Mouse (Mus musculus): ENCODE measurements around the gene Gm19668. TPM values are rescaled to one million over a fixed set of nuclear protein-coding genes. Genes with fewer than 3 reads are reported as not detected.
"Not testable (repeated sequence)": the region's sequence is repeated elsewhere in the genome, so short reads cannot be mapped to it uniquely, and the experiment has no call there.

The Gm19668 gene
- polyA plus RNA-seq, 1 experiment from 2014 or later: not detected

- ATAC-seq (ENCODE audit: low read depth); H3K4me1 ChIP-seq (replicated peaks; ENCODE audit: control insufficient read depth, insufficient read depth, low read length); H3K4me2 ChIP-seq (ENCODE audit: low read depth, low read length); H3K36me3 ChIP-seq (ENCODE audit: control insufficient read depth, insufficient read depth, low read length); H3K27ac ChIP-seq (ENCODE audit: low read length); H3K4me3 ChIP-seq (ENCODE audit: low read length); H3K27me3 ChIP-seq (ENCODE audit: control insufficient read depth, insufficient read depth, low read depth, low read length); H3K9me3 ChIP-seq (ENCODE audit: control insufficient read depth, low read length); H3K9ac ChIP-seq (ENCODE audit: low read length): not testable (repeated sequence)
- WGBS: 62% methylated on average over 1 of the region's 1 CpGs
Observed at GRCm38 (mm10) chr10:77750686-77751085, 48.2 kb downstream of the Gm19668 start.

Other genes with a start within 250 kb of the Gm19668 start
- gene Pttg1ip, start 217.4 kb downstream of the Gm19668 start, polyA plus RNA-seq (2015; fragmentation: Nextera tagmentation; extraction: Ambion mirVana): 127 and 138 TPM in 2 replicates
- gene Sumo3, start 193.0 kb downstream of the Gm19668 start, polyA plus RNA-seq (2015; fragmentation: Nextera tagmentation; extraction: Ambion mirVana): 344 and 348 TPM in 2 replicates
- 2.0 and 2.4 TPM in 2 replicates for gene Gm49325, start 192.9 kb downstream of the Gm19668 start, polyA plus RNA-seq (2015; fragmentation: Nextera tagmentation; extraction: Ambion mirVana)
- 66.6 and 69.5 TPM in 2 replicates for gene Ube2g2, start 176.9 kb downstream of the Gm19668 start, polyA plus RNA-seq (2015; fragmentation: Nextera tagmentation; extraction: Ambion mirVana)
- 0.25 and 0.38 TPM in 2 replicates for gene Tspear, start 112.6 kb downstream of the Gm19668 start, polyA plus RNA-seq (2015; fragmentation: Nextera tagmentation; extraction: Ambion mirVana)
- gene Gm19402, start 108.4 kb downstream of the Gm19668 start, polyA plus RNA-seq (2015; fragmentation: Nextera tagmentation; extraction: Ambion mirVana): not detected in 2 replicates
- gene Gm9508, start 101.9 kb downstream of the Gm19668 start, polyA plus RNA-seq (2015; fragmentation: Nextera tagmentation; extraction: Ambion mirVana): not detected in 2 replicates
- gene Gm10272, start 92.5 kb downstream of the Gm19668 start, polyA plus RNA-seq (2015; fragmentation: Nextera tagmentation; extraction: Ambion mirVana): not detected in 2 replicates
- gene Gm10024, start 87.7 kb downstream of the Gm19668 start, polyA plus RNA-seq (2015; fragmentation: Nextera tagmentation; extraction: Ambion mirVana): not detected in 2 replicates
- gene Gm10142, start 83.3 kb downstream of the Gm19668 start, polyA plus RNA-seq (2015; fragmentation: Nextera tagmentation; extraction: Ambion mirVana): not detected in 2 replicates
- gene Krtap12-1, start 78.5 kb downstream of the Gm19668 start, polyA plus RNA-seq (2015; fragmentation: Nextera tagmentation; extraction: Ambion mirVana): not detected in 2 replicates
- not detected in 2 replicates for gene Gm10100, start 72.6 kb downstream of the Gm19668 start, polyA plus RNA-seq (2015; fragmentation: Nextera tagmentation; extraction: Ambion mirVana)
- gene Gm18596, start 56.5 kb downstream of the Gm19668 start, polyA plus RNA-seq (2015; fragmentation: Nextera tagmentation; extraction: Ambion mirVana): not detected in 2 replicates
- not detected in 2 replicates for gene Gm9736, start 47.8 kb downstream of the Gm19668 start, polyA plus RNA-seq (2015; fragmentation: Nextera tagmentation; extraction: Ambion mirVana)
- not detected in 2 replicates for gene Gm3233, start 39.5 kb downstream of the Gm19668 start, polyA plus RNA-seq (2015; fragmentation: Nextera tagmentation; extraction: Ambion mirVana)
- gene Gm3238, start 27.8 kb downstream of the Gm19668 start, polyA plus RNA-seq (2015; fragmentation: Nextera tagmentation; extraction: Ambion mirVana): not detected in 2 replicates
- not detected in 2 replicates for gene Gm7138, start 22.2 kb downstream of the Gm19668 start, polyA plus RNA-seq (2015; fragmentation: Nextera tagmentation; extraction: Ambion mirVana)
- gene Gm3250, start 16.6 kb downstream of the Gm19668 start, polyA plus RNA-seq (2015; fragmentation: Nextera tagmentation; extraction: Ambion mirVana): not detected in 2 replicates
- not detected in 2 replicates for gene Gm7137, start 10.9 kb downstream of the Gm19668 start, polyA plus RNA-seq (2015; fragmentation: Nextera tagmentation; extraction: Ambion mirVana)
- not detected in 2 replicates for gene Gm9639, start 4.1 kb downstream of the Gm19668 start, polyA plus RNA-seq (2015; fragmentation: Nextera tagmentation; extraction: Ambion mirVana)
- not detected in 2 replicates for gene Gm9507, start 12.7 kb upstream of the Gm19668 start, polyA plus RNA-seq (2015; fragmentation: Nextera tagmentation; extraction: Ambion mirVana)
- gene Gm2696, start 15.5 kb upstream of the Gm19668 start, polyA plus RNA-seq (2015; fragmentation: Nextera tagmentation; extraction: Ambion mirVana): not detected in 2 replicates
- gene Krtap10-4, start 28.0 kb upstream of the Gm19668 start, polyA plus RNA-seq (2015; fragmentation: Nextera tagmentation; extraction: Ambion mirVana): not detected in 2 replicates
- not detected in 2 replicates for gene Krtap10-10, start 36.8 kb upstream of the Gm19668 start, polyA plus RNA-seq (2015; fragmentation: Nextera tagmentation; extraction: Ambion mirVana)
- not detected in 2 replicates for gene Gm36176, start 47.7 kb upstream of the Gm19668 start, polyA plus RNA-seq (2015; fragmentation: Nextera tagmentation; extraction: Ambion mirVana)
- gene Gm10318, start 53.7 kb upstream of the Gm19668 start, polyA plus RNA-seq (2015; fragmentation: Nextera tagmentation; extraction: Ambion mirVana): not detected in 2 replicates
- not detected in 2 replicates for gene Gm3285, start 62.8 kb upstream of the Gm19668 start, polyA plus RNA-seq (2015; fragmentation: Nextera tagmentation; extraction: Ambion mirVana)
- gene Lrrc3, start 103.4 kb upstream of the Gm19668 start, polyA plus RNA-seq (2015; fragmentation: Nextera tagmentation; extraction: Ambion mirVana): 3.5 and 4.7 TPM in 2 replicates
- 1.1 and 1.4 TPM in 2 replicates for gene Trpm2, start 171.4 kb upstream of the Gm19668 start, polyA plus RNA-seq (2015; fragmentation: Nextera tagmentation; extraction: Ambion mirVana)
- 19.9 and 22.6 TPM in 2 replicates for gene 1810043G02Rik, start 179.4 kb upstream of the Gm19668 start, polyA plus RNA-seq (2015; fragmentation: Nextera tagmentation; extraction: Ambion mirVana)
- gene Pfkl, start 210.9 kb upstream of the Gm19668 start, polyA plus RNA-seq (2015; fragmentation: Nextera tagmentation; extraction: Ambion mirVana): 158 and 164 TPM in 2 replicates
- 0.65 and 1.6 TPM in 2 replicates for gene Dnmt3l, start 242.8 kb upstream of the Gm19668 start, polyA plus RNA-seq (2015; fragmentation: Nextera tagmentation; extraction: Ambion mirVana)
- 2.2 and 2.3 TPM in 2 replicates for gene Aire, start 244.5 kb upstream of the Gm19668 start, polyA plus RNA-seq (2015; fragmentation: Nextera tagmentation; extraction: Ambion mirVana)

Measured in lung, embryonic 16.5 days (tissue).